Mouse (Mus musculus): ENCODE data around the gene Phrf1.

The Phrf1 gene

DNA sequence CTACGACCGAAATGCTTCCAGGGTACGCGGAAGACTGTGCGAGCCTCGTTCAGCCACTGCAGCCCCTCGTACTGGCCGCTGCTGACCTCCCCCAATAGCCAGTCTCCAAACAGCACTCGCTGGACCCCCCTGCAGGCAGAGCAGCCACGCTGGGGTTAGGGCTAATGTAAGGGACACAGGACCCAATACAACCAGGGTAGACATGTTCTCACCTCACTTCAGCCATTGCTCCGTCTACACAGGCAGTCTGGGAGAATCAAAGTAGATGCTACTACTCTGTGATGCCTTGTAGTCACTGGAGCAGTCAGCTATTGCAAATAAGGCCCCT is 36.8 kb downstream of the Phrf1 start:
- TF ChIP-seq GATA4 (IDR thresholded peaks at IDR 0.05; ENCODE audit: insufficient replicate concordance, low read length) = no peak

DNA sequence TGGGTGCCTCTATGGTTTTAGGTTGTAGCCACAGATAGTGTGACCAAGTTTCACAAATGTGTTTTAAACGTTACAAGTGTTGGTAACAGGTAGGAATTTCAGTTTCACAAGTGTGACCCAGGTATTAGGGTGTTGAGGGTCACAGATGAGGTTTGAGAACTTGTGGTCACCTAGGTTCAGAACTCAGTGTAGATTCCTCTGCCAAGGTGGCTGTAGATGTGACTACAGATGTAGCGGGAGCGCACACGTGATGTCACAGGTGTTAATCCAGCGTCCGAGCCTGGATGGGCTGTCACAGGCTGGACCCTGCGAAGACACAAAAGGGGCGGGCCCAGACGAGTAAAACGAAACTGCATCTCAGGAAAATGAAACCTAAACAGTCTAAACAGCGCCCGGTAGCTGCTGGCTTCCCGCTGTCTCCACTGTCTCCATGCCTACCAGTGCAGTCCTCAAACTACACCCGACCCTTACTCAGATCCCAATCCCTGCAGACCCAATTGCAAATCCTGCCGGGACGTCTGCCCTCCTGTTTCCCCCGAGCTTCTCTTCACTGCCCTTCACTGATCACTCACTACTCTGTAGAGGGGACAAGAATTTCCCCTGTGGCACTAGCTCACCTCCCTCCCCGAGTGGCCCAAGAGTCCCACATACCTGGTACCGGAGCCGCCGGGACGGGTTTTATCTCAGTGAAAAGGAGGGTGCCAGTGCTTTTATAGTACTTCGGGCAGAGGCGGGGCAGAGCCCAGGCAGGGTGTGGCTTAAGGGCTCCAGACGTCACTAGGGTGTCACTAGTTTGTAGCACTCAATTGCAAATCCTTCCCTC is 37.4 kb downstream of the Phrf1 start, which contains the start of gene Irf7:
Gene Irf7 (minus strand): TSS at position 743 of the 823 bp plus-strand sequence.
- no peak for TF ChIP-seq GATA4 (IDR thresholded peaks at IDR 0.05; ENCODE audit: insufficient replicate concordance, low read length)

DNA sequence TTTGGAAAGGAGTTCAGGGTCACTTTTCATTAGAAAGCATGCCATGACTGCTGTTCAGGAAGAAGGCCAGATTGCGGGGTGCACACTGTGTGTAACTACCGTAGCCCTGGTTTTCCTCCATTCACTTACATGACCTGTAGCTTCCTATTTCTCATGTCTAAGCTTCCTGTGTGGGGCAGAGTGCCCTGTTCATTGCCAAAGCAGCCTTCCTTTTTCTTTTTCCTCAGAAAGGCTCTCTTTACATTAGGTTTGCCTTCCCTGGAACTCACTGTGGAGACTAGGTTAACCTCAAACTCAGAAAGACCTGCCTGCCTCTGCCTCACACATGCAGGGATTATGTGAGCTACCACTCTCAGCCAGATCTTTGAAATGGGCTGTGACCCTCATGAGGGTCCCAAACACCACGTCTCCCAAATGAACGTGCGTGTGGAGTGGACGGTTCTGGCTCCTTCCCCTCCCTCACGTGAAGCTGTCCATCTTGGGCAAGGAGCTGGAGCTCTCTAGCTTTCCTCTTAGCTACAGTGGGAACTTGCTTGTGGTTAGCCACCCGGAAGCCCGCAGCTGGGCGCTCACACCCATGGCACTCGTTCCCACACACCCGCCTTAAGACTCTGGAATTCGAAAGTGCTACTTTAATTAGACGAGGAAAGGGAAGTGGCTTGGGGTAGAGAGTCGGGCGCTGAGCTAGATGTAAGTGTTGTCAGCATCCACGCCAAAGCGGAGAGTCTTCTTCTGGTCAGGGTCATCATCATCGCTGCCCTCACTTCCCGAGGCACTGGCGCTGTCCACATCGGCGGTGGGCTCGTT is 40.1 kb downstream of the Phrf1 start:
- no peak for TF ChIP-seq GATA4 (IDR thresholded peaks at IDR 0.05; ENCODE audit: insufficient replicate concordance, low read length)

DNA sequence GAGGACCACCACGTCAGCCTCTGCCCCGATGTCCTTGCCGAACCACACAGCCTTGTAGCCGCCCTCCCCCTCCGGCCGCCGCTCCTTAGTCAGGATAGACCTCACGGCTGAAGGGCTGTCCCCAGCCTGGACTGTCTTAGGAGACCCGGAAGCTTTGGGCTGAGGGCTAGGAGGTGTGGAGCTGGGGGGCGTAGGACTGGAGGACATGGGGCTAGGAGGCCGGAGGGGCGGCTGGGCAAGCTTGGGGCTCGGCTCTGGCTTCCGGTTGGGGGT is 40.6 kb downstream of the Phrf1 start:
- TF ChIP-seq GATA4 (IDR thresholded peaks at IDR 0.05; ENCODE audit: insufficient replicate concordance, low read length) = no peak

DNA sequence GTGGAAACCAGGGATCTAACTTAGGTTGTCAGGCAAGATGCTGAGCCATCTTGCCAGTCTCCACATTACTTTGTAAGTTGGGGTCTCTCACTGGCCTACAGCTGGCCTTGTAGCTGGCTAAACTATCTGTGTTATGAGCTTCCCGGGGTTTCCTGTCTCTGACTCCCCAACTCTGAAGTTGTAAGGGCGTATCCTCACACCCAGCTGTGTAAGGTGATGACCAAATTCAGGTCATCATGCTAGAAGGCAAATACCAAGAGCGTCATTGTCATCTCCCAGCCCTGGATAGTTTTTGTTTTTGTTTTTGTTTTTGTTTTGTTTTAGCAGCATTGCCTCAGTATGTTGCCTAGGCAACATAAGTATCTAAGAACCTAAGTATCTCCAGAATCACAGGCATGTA is 42.0 kb downstream of the Phrf1 start:
- no peak for TF ChIP-seq GATA4 (IDR thresholded peaks at IDR 0.05; ENCODE audit: insufficient replicate concordance, low read length)

DNA sequence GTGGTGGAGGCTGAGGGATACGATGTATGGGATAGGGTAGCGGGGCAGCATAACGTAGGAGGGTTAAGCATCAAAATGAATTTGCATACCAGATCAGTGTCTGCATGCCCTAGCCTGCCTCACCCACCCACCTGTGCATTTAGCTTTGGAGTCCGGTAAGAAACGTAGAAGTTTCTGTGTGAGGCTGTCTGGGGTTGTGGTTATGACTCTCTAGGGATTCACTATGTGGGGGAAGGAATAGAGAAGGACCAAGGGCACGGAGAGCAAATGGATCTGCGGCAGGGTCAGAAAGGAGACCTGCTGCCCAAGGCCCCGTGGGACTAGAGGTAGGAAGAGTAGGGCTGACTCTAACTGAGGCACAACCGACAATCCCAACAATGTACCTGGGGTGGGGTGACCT is 46.8 kb downstream of the Phrf1 start:
- TF ChIP-seq GATA4 (IDR thresholded peaks at IDR 0.05; ENCODE audit: insufficient replicate concordance, low read length) = no peak

DNA sequence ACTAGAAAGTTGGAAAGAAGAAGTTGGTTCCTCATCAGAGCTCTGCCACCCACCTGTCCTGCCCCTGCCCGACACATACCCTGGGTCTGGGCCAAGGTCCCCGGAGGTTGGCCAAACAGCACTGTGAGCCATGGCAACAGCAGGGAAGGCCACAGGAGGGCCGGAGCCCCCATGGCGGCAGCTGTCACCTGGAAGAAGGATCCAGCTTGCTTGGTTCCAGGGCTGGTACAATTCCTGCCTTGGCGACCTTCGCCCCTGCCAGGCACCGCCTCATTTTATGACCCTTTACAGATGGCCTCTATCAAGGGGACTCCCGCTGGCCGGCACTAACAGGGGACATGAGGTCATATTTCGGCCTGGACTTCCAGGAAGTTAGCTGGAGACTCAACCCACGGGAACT is 48.0 kb downstream of the Phrf1 start, which contains the start of gene Cdhr5:
Gene Cdhr5 (minus strand): TSS at position 241 of the 400 bp plus-strand sequence.
- TF ChIP-seq GATA4 (IDR thresholded peaks at IDR 0.05; ENCODE audit: insufficient replicate concordance, low read length) = no peak

DNA sequence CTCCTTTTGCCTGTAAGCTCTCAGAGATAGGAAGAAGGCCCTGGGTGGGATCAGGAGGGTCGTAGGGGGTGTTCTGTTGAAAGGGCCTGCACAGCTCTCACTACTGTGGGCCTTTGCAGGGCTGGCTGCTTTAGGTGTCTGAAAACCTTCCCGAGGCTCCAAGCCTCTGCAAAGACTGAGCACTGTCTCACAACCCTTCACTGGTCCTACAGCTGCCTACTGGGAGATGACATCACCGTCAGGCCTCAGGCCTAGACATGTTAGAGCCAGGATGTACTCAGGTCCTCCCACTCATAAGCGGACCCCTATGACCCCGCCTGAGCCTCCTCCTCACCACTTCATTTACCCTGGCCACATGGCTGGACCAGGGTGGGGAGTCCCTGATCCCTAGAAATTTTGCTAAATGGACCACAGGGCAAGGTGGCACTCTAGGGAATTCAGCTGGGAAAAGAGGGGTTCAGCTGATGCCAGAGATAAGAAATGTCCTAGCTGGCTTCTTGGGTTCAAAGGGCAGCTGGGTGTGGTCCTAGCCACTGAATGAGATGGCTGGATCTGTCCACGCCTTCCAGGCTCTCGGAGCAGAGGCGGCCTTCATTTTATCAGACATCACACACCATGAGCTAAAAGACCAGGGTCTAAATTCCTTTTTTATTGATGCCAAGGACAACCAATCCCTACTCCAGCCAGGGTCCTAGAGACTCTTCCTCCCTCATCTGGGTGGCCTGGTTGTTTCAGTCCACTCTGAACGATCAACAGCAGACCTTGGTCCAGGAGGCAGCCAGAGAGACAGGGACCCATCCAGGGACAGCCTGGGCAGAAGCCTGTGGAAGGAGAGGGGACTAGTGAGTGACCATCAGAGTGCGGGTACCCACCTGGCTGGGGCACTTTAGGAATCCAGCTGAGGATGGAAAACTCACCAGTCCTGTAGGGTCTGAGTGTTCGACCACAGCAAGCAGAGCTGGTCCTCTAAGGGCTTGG is 49.4 kb downstream of the Phrf1 start:
- no peak for TF ChIP-seq GATA4 (IDR thresholded peaks at IDR 0.05; ENCODE audit: insufficient replicate concordance, low read length)

DNA sequence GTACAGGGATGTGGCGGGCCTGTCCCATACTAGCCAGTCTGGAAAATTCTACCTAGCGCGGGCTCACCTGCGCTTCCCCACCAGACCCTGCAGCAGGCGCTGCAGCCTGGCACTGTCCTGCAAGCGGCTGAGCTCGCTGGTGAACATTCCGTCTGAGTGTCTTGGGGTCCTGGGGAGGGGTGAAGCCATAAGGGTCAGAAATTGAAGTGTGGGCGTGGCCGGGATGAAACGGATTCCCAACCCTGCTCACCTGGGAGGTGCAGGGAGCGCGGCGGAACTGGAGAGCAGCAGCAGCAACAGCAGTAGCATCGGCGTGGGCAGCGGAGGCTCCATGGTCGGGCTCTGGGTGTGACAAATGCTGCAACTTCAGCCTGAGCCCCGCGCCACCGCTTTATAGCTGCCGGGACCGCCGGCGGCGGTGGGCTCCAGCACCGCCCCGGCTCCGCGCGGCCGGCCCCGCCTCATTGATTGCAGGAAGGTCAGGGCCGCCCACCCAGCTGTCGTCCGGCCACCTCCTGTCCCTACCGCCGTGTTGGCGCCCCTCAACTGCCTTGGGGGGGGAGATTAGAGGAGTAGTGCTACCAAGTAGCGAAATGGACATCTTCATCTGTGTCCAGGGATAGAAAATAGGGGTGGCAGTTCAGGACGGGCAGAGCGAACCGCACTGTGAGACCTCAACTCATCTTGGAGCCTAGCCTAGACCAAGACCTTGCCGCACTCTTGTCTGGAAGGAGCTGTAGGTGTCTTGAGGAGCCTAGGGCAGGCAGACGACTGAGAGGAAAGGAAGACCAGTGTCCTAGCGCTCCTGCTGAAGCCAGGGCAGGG is 50.4 kb downstream of the Phrf1 start, which contains the start of gene Sct:
Gene Sct (minus strand): TSS at position 368 of the 825 bp plus-strand sequence.
- TF ChIP-seq GATA4 (IDR thresholded peaks at IDR 0.05; ENCODE audit: insufficient replicate concordance, low read length) = no peak

DNA sequence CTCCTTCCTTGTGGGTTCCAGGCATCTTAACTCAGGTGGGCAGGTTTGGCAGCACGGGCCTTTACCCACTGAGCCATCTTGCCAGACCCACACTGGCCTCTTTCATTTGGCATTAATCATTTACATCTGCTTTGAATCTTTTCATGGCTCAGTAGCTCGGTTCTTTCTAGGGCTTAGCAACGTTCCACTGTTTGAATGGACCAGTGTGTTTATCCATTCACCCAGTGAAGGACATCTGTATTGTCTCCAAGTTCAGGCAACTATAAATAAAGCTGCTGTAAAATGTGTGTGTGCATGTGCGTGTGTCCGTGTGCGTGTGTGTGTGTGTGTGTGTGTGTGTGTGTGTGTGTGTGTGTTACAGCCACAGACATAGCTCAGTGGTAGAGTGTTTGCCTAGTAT is 52.9 kb downstream of the Phrf1 start:
- TF ChIP-seq GATA4 (IDR thresholded peaks at IDR 0.05; ENCODE audit: insufficient replicate concordance, low read length) = no peak

DNA sequence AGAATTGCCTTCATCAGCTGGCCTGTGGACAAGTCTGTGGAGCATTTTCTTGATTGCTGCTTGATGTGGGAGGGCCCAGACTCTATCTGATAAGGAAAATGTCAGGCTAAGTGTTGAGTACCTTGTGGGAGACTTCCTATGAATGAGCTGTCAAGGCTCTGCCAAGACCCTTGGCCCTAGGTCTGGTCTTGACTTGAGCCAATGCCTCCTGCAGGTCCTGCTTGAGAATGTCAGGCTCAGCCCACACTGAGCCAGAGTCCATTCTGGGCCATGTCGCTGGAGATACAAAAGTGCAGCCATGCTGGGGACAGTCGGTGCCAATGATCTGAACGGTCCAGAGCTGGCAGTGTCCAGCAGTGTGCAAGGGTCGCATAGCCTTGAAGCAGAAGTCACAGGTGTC is 54.2 kb downstream of the Phrf1 start:
- no peak for TF ChIP-seq GATA4 (IDR thresholded peaks at IDR 0.05; ENCODE audit: insufficient replicate concordance, low read length)

DNA sequence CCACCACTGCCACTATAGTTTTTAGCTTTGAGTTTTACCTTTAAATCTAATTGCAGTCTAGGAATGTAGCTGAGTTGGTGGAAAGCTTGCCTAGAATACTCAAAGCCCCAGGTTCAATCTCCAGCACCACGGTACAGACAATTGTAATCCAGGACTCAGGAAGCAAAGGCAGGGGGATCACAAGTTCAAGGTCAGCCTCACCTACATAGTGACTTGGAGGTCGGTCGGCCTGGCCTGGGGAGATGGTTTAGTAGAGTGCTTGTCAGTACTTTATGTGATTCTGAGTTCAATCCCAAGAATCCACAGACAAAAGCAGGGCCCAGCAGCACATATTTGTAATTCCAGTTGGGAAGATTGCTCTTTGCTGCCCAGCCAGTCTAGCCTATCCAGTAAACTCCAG is 59.5 kb downstream of the Phrf1 start:
- no peak for TF ChIP-seq GATA4 (IDR thresholded peaks at IDR 0.05; ENCODE audit: insufficient replicate concordance, low read length)

DNA sequence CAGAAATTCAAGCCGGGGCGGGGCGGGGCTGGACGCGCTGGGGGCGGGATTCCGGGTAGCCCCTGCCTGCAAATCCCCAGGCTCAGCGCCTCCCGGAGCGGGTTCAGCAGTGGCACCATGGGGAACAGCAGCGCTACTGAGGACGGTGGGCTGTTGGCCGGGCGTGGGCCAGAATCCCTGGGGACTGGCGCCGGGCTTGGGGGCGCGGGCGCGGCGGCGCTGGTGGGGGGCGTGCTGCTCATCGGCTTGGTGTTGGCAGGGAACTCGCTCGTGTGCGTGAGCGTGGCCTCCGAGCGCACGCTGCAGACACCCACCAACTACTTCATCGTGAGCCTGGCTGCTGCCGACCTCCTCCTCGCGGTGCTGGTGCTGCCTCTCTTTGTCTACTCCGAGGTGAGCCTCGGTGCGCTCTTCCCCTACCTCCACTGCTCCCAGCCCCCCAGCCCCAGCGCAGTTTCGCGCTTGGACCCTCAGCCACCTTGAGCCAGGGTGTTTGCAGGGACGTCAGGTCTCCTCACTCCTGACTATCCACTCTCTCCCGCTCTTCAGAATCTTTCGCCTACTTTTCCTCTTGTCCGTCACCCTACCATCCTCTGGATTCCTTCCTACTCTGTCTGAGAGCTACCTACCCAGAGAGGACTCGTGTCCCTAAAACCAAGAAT is 63.5 kb downstream of the Phrf1 start, which contains the start of gene Drd4:
Gene Drd4 (plus strand): TSS at position 86 of the 662 bp plus-strand sequence.
- no peak for TF ChIP-seq GATA4 (IDR thresholded peaks at IDR 0.05; ENCODE audit: insufficient replicate concordance, low read length)
